Mouse (Mus musculus): ENCODE results near the gene Ndufc2. TPM values are rescaled to one million over a fixed set of nuclear protein-coding genes. Genes with fewer than 3 reads are reported as not detected.

The Ndufc2 gene
- polyA plus RNA-seq (2016; fragmentation: Nextera tagmentation; extraction: Ambion mirVana), result 350 and 352 TPM in 2 replicates

DNA sequence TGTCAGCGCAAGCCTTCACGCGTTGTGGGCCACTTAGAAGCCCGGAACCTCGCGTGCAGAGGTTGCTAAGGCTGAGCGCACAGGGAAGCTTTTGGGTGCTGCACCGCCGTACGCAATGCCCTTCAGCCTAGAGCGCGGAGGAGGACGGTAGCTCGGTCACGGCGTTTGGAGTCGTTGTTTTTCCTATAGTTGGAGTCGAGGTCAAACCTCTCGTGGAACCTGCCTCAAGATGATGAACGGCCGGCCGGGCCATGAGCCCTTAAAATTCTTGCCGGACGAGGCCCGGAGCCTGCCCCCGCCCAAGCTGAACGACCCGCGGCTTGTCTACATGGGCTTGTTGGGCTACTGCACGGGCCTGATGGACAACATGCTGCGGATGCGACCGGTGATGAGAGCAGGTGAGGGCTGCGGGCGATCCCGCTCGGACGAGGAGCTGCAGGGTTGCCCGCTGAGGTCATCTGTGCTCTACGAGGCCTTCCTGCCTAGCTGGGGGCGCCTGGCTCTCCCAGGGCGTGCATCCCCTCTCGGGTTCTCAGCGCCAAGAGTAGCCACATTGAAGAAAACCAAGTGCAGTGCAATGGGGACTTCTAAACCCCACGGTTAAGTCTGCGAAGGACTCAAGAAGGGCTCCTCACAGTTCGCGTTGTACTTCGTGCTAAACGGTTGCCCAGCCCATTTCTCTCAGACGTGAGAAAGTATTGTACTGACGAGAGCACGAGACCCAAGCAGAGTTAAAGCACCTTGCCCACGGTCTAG, at the start of gene Ndufc2:
Gene Ndufc2, plus strand, starts transcription at position 44 of the 756 bp plus-strand sequence.
- peak; percentile 91 for ATAC-seq (ENCODE audit: insufficient number of reproducible peaks, insufficient read depth, low FRiP score, low TSS enrichment)
- H3K9ac ChIP-seq, result peak within 1 kb of the TSS; percentile 93
- H3K27ac ChIP-seq, result peak within 1 kb of the TSS; percentile 72
- peaks cover 4% of the 10 kb centered on the region; the same call in 1 of the 2 replicates for H3K9me3 ChIP-seq
- peak within 1 kb of the TSS; percentile 75 for H3K4me2 ChIP-seq (replicated peaks)
- H3K36me3 ChIP-seq, result no peaks in the 10 kb centered on the region; the same call in 1 of the 2 replicates
- peaks cover 11% of the 10 kb centered on the region for H3K4me1 ChIP-seq
- H3K27me3 ChIP-seq, result no peaks in the 10 kb centered on the region
- peak within 1 kb of the TSS; percentile 84 for H3K4me3 ChIP-seq
- under 1% methylated on average over 54 of the region's 54 CpGs for WGBS

DNA sequence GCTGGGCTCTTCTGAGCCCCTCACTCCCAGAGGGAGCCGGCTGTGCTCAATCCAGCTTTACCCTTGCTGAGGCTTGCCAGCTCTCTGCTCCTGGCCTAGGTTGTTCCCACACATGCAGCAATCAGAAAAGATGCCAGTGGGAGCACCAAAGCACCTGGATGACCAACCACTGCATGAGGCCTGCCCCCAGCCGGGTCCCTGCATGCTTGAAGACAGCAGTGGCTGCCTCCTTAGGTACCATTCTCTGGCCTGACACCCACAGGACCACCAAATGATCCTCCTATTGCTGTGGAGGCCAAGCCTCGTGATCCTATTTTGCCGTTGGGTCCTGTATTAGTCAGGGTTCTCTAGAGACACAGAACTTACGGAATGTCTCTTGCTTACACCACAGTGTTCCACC, 48.9 kb upstream of the Ndufc2 start:
- Histone ChIP-seq H3K4me1 (no peaks in the 10 kb centered on the region), H3K9ac (no peak overlapping the region), H3K27ac (no peak overlapping the region), H3K36me3 (0 out of 2 replicates have a peak, but pooled peaks cover 7% of the 10 kb centered on the region), H3K4me3 (no peak overlapping the region), H3K4me2 (replicated peaks) (no peak overlapping the region), H3K27me3 (no peaks in the 10 kb centered on the region), H3K9me3 (no peaks in the 10 kb centered on the region)
- 82% methylated on average over 5 of the region's 5 CpGs for WGBS
- ATAC-seq (ENCODE audit: insufficient number of reproducible peaks, insufficient read depth, low FRiP score, low TSS enrichment), result no peak

DNA sequence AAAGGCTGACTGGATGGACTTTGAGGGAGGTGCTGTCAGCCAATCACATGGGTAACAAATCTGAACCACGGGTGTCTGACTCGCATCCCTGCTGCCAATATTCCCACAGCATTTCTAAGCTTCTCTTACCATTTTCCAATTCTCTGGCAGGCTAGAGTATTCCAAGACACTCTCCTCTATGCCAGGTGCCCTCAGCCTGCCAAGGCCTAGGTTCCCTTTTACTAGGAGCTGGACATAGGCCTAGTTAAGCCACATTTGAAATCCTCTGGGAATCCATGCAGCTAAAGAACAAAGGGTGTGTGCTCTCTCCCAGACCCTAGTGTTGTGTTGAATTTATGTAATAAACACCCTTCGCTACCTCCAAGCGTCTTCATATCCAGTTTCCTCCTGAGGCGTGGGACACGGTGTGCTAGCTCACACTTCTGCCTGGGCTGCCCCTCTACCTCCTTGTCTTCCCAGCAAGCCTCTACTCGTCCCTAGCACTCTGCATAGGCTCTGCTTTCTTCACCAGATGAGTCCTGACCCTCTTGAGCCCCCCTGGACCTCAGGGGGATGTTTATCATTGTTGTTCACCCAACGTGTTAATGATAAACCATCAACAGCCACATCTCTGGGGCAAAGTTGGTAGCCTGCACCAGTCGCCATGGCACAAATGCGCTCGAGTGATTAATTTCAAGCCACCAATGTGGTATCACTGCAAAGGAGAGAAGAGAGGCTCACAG, 47.9 kb upstream of the Ndufc2 start:
- 0 out of 2 replicates have a peak, but pooled peaks cover 7% of the 10 kb centered on the region for H3K36me3 ChIP-seq
- H3K4me1 ChIP-seq, result no peaks in the 10 kb centered on the region
- H3K4me3 ChIP-seq, result no peak overlapping the region
- H3K9me3 ChIP-seq, result no peaks in the 10 kb centered on the region
- H3K4me2 ChIP-seq (replicated peaks), result no peak overlapping the region
- H3K9ac ChIP-seq, result no peak overlapping the region
- no peaks in the 10 kb centered on the region for H3K27me3 ChIP-seq
- 87% methylated on average over 11 of the region's 11 CpGs for WGBS
- ATAC-seq (ENCODE audit: insufficient number of reproducible peaks, insufficient read depth, low FRiP score, low TSS enrichment), result no peak
- H3K27ac ChIP-seq, result no peak overlapping the region

- no peak overlapping the region for H3K27ac ChIP-seq
- no peaks in the 10 kb centered on the region for H3K9me3 ChIP-seq
- no peak for ATAC-seq (ENCODE audit: insufficient number of reproducible peaks, insufficient read depth, low FRiP score, low TSS enrichment)
- no peaks in the 10 kb centered on the region for H3K27me3 ChIP-seq
- no peak overlapping the region for H3K4me3 ChIP-seq
- H3K9ac ChIP-seq, result no peak overlapping the region
- no peak overlapping the region for H3K4me2 ChIP-seq (replicated peaks)
- 91% methylated on average over 6 of the region's 6 CpGs for WGBS
- no peaks in the 10 kb centered on the region for H3K4me1 ChIP-seq
- H3K36me3 ChIP-seq, result no peaks in the 10 kb centered on the region
These were observed 46.4 kb upstream of the Ndufc2 start for GRCm38 (mm10) chr7:97353356-97353755.

- Histone ChIP-seq H3K27me3 (no peaks in the 10 kb centered on the region), H3K27ac (no peak overlapping the region), H3K4me2 (replicated peaks) (no peak overlapping the region), H3K4me3 (no peak overlapping the region), H3K4me1 (no peaks in the 10 kb centered on the region), H3K36me3 (no peaks in the 10 kb centered on the region), H3K9me3 (no peaks in the 10 kb centered on the region), H3K9ac (no peak overlapping the region)
- WGBS, result 40% methylated on average over 13 of the region's 13 CpGs
- ATAC-seq (ENCODE audit: insufficient number of reproducible peaks, insufficient read depth, low FRiP score, low TSS enrichment), result no peak
These were observed 44.5 kb upstream of the Ndufc2 start for GRCm38 (mm10) chr7:97355068-97355841.

DNA sequence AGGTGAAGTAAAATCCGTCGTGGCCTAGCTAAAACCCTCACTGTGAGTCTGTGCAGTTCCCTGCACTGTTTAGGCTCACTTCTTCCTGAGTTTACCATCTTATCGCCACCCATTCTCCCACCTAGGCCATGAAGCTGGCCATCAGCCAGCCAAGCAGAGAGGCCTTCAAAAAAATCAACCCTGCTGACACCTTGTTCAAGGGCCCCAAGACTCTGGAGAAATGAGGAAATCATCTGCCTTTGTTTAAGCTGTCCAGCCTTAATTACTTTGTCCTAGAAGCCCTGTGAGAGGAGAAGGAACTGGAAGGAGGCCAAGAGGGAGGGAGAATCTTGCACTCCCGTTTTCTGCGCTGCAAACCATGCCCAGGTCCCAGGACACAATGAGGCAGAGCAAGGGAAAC, 43.5 kb upstream of the Ndufc2 start:
- Histone ChIP-seq H3K27me3 (no peaks in the 10 kb centered on the region), H3K4me1 (no peaks in the 10 kb centered on the region), H3K27ac (no peak overlapping the region), H3K9me3 (no peaks in the 10 kb centered on the region), H3K36me3 (no peaks in the 10 kb centered on the region), H3K4me3 (no peak overlapping the region), H3K9ac (no peak overlapping the region), H3K4me2 (replicated peaks) (no peak overlapping the region)
- 84% methylated on average over 5 of the region's 5 CpGs for WGBS
- ATAC-seq (ENCODE audit: insufficient number of reproducible peaks, insufficient read depth, low FRiP score, low TSS enrichment), result no peak

- 78% methylated on average over 5 of the region's 5 CpGs for WGBS
- Histone ChIP-seq H3K4me3 (no peak overlapping the region), H3K36me3 (no peaks in the 10 kb centered on the region), H3K4me1 (no peaks in the 10 kb centered on the region), H3K9ac (no peak overlapping the region), H3K27ac (no peak overlapping the region), H3K9me3 (no peaks in the 10 kb centered on the region), H3K4me2 (replicated peaks) (no peak overlapping the region), H3K27me3 (no peaks in the 10 kb centered on the region)
- ATAC-seq (ENCODE audit: insufficient number of reproducible peaks, insufficient read depth, low FRiP score, low TSS enrichment), result no peak
These were observed 42.9 kb upstream of the Ndufc2 start for GRCm38 (mm10) chr7:97356875-97357276.

DNA sequence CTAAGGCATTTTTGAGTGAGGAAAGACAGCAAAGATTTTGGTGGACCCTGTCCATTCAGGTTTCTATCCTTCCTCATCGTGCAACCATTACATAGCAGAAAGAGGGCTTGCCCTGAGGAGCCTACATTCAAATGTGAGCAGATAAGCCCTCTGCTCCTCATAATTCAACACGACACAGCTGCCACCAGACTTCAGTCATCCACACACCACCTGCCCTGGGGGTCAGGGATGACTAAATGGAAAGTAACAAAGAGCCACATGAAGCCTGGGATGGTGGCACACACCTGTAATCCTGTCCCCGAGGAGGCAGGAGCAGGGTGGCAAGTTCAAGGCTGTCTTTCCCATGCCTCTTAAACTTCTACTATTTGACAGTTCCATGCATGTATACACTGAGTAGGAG, 42.0 kb upstream of the Ndufc2 start:
- Histone ChIP-seq H3K36me3 (no peaks in the 10 kb centered on the region), H3K4me1 (no peaks in the 10 kb centered on the region), H3K4me2 (replicated peaks) (no peak overlapping the region), H3K27ac (no peak overlapping the region), H3K4me3 (no peak overlapping the region), H3K9ac (no peak overlapping the region), H3K27me3 (no peaks in the 10 kb centered on the region), H3K9me3 (no peaks in the 10 kb centered on the region)
- WGBS, result 69% methylated on average over 3 of the region's 3 CpGs
- no peak for ATAC-seq (ENCODE audit: insufficient number of reproducible peaks, insufficient read depth, low FRiP score, low TSS enrichment)

GRCm38 (mm10) chr7:97358347-97358746, 41.5 kb upstream of the Ndufc2 start:
- Histone ChIP-seq H3K9me3 (no peaks in the 10 kb centered on the region), H3K36me3 (no peaks in the 10 kb centered on the region), H3K27ac (no peak overlapping the region), H3K4me3 (no peak overlapping the region), H3K27me3 (no peaks in the 10 kb centered on the region), H3K9ac (no peak overlapping the region), H3K4me2 (replicated peaks) (no peak overlapping the region), H3K4me1 (no peaks in the 10 kb centered on the region)
- WGBS, result 84% methylated on average over 4 of the region's 4 CpGs
- ATAC-seq (ENCODE audit: insufficient number of reproducible peaks, insufficient read depth, low FRiP score, low TSS enrichment), result no peak

GRCm38 (mm10) chr7:97360166-97360565, 39.6 kb upstream of the Ndufc2 start:
- no peaks in the 10 kb centered on the region for H3K36me3 ChIP-seq
- H3K4me3 ChIP-seq, result no peak overlapping the region
- H3K27me3 ChIP-seq, result no peaks in the 10 kb centered on the region
- H3K4me2 ChIP-seq (replicated peaks), result no peak overlapping the region
- ATAC-seq (ENCODE audit: insufficient number of reproducible peaks, insufficient read depth, low FRiP score, low TSS enrichment), result no peak
- no peaks in the 10 kb centered on the region for H3K9me3 ChIP-seq
- H3K4me1 ChIP-seq, result no peaks in the 10 kb centered on the region
- no peak overlapping the region for H3K27ac ChIP-seq
- no peak overlapping the region for H3K9ac ChIP-seq
- WGBS, result 74% methylated on average over 5 of the region's 5 CpGs

GRCm38 (mm10) chr7:97360955-97361354, 38.8 kb upstream of the Ndufc2 start:
- H3K4me1 ChIP-seq, result no peaks in the 10 kb centered on the region
- H3K4me2 ChIP-seq (replicated peaks), result no peak overlapping the region
- WGBS, result 56% methylated on average over 3 of the region's 3 CpGs
- no peak for ATAC-seq (ENCODE audit: insufficient number of reproducible peaks, insufficient read depth, low FRiP score, low TSS enrichment)
- no peak overlapping the region for H3K4me3 ChIP-seq
- no peaks in the 10 kb centered on the region for H3K9me3 ChIP-seq
- H3K36me3 ChIP-seq, result no peaks in the 10 kb centered on the region
- H3K9ac ChIP-seq, result no peak overlapping the region
- H3K27me3 ChIP-seq, result no peaks in the 10 kb centered on the region
- no peak overlapping the region for H3K27ac ChIP-seq
